Mouse (Mus musculus): ENCODE results near the gene Wnt10a. TPM values are rescaled to one million over a fixed set of nuclear protein-coding genes. Genes with fewer than 3 reads are reported as not detected.

Wnt10a gene
- polyA plus RNA-seq, 1 experiment = not detected

GRCm38 (mm10) chr1:74833255-74833654 lies 41.9 kb downstream of the Wnt10a start:
- Histone ChIP-seq H3K9me3 (peaks cover 6% of the 10 kb centered on the region), H3K4me3 (replicated peaks) (no peak overlapping the region), H3K4me1 (no peaks in the 10 kb centered on the region), H3K36me3 (replicated peaks; ENCODE audit: low read length) (no peaks in the 10 kb centered on the region), H3K27me3 (replicated peaks) (peaks cover 34% of the 10 kb centered on the region)
- TF ChIP-seq GATA1 (IDR thresholded peaks at IDR 0.05; ENCODE audit: borderline replicate concordance, low read length) = no peak
- no peak for TF ChIP-seq FLI1 (IDR thresholded peaks at IDR 0.05; ENCODE audit: low read length)

DNA sequence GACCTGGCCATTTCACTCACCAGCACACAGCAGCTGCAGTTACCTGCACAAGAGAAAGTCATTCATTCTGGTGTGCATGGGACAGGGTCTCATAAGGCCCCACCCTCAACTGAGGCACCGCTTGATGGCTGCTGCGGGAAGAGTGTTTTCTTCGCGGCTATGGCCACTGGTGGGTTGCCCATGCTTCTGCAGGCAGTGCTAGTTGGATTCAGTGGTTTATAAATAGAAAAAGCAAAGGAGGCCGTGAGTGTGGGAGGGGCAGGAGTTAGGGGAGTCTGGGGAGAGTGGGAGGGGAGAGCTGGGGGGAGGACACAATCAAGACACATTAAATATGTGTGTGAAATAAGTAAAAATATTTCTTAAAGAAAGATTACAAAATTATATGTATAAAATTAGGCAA lies 51.8 kb downstream of the Wnt10a start:
- Histone ChIP-seq H3K4me1 (no peaks in the 10 kb centered on the region), H3K27me3 (replicated peaks) (peaks cover 54% of the 10 kb centered on the region), H3K9me3 (no peaks in the 10 kb centered on the region), H3K4me3 (replicated peaks) (no peak overlapping the region), H3K36me3 (replicated peaks; ENCODE audit: low read length) (no peaks in the 10 kb centered on the region)
- TF ChIP-seq GATA1 (IDR thresholded peaks at IDR 0.05; ENCODE audit: borderline replicate concordance, low read length) (no peak), FLI1 (IDR thresholded peaks at IDR 0.05; ENCODE audit: low read length) (no peak)

DNA sequence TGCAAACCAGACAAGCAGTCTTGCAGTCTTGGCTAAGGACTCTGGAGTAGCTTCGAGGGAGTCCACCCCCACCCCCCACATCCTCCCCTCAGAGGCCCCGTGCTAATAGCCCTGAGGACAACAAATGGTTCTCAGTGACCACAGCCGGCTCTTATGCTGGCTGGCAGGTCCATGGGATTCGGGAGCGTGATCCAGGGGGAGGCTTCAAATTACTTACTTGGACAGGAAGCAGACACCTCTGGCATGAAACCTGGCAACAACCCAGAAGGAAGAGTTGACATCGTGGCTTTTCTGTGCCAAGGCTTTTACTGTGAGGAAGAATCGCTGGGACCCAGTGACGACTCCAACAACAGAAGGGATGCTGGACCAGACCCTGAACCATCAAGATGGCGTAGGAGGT lies 55.0 kb downstream of the Wnt10a start:
- no peak for TF ChIP-seq GATA1 (IDR thresholded peaks at IDR 0.05; ENCODE audit: borderline replicate concordance, low read length)
- no peak for TF ChIP-seq FLI1 (IDR thresholded peaks at IDR 0.05; ENCODE audit: low read length)
- peaks cover 70% of the 10 kb centered on the region for H3K27me3 ChIP-seq (replicated peaks)

DNA sequence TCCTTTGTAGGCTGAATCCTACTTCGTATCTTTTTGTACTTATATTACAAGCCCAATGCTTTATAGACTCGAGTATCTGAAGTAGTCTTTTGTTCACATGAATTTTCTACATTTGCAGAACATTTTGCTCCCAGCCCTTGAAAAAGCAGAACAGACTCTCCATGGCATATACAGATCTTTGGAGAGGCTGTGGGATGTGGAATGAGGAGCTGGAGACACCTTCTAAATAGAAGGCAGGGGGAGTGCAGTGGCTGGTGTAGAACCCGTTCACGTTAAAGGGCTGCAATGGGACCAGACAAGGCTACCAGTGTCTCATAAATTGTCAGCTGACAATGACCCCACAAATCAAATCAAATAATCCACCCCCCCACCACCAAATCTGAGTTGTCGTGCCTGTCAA lies 57.6 kb downstream of the Wnt10a start:
- no peak for TF ChIP-seq GATA1 (IDR thresholded peaks at IDR 0.05; ENCODE audit: borderline replicate concordance, low read length)
- TF ChIP-seq FLI1 (IDR thresholded peaks at IDR 0.05; ENCODE audit: low read length) = no peak
- Histone ChIP-seq H3K4me3 (replicated peaks) (no peak overlapping the region), H3K27me3 (replicated peaks) (peaks cover 78% of the 10 kb centered on the region), H3K4me1 (no peaks in the 10 kb centered on the region), H3K36me3 (replicated peaks; ENCODE audit: low read length) (no peaks in the 10 kb centered on the region), H3K9me3 (no peaks in the 10 kb centered on the region)

More for the DNA sequence above, 55.0 kb downstream of the Wnt10a start:
- no peaks in the 10 kb centered on the region for H3K9me3 ChIP-seq
- H3K4me3 ChIP-seq (replicated peaks) = no peak overlapping the region
- no peaks in the 10 kb centered on the region for H3K36me3 ChIP-seq (replicated peaks; ENCODE audit: low read length)
- H3K4me1 ChIP-seq = no peaks in the 10 kb centered on the region

DNA sequence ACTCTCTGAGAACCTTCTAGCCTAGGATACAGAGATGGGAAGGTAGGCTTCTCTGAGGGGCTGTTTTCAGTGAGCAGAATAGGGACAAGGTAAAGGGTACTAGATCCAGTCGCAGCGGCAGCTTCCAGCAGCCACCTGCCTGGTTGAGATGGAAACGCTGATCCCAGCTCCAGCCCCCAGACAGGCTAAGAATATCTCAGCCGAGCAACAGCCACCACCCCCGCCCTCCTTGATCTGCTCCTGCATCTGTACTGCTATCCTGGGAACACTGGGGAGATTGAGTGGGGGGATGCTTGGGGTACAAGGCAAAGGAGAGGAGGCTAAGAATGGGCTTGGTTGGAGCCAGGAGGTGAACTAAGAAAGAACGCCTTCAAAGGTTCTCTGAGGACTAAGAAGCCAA lies 58.9 kb downstream of the Wnt10a start:
- TF ChIP-seq GATA1 (IDR thresholded peaks at IDR 0.05; ENCODE audit: borderline replicate concordance, low read length) = no peak
- TF ChIP-seq FLI1 (IDR thresholded peaks at IDR 0.05; ENCODE audit: low read length) = no peak
- Histone ChIP-seq H3K4me3 (replicated peaks) (no peak overlapping the region), H3K36me3 (replicated peaks; ENCODE audit: low read length) (no peaks in the 10 kb centered on the region), H3K4me1 (peaks cover 11% of the 10 kb centered on the region), H3K27me3 (replicated peaks) (peaks cover 81% of the 10 kb centered on the region), H3K9me3 (0 out of 2 replicates have a peak, but pooled peaks cover 4% of the 10 kb centered on the region)

- Histone ChIP-seq H3K4me1 (peaks cover 21% of the 10 kb centered on the region), H3K9me3 (0 out of 2 replicates have a peak, but pooled peaks cover 9% of the 10 kb centered on the region), H3K36me3 (replicated peaks; ENCODE audit: low read length) (no peaks in the 10 kb centered on the region), H3K4me3 (replicated peaks) (no peak overlapping the region), H3K27me3 (replicated peaks) (peaks cover 87% of the 10 kb centered on the region)
- no peak for TF ChIP-seq FLI1 (IDR thresholded peaks at IDR 0.05; ENCODE audit: low read length)
- no peak for TF ChIP-seq GATA1 (IDR thresholded peaks at IDR 0.05; ENCODE audit: borderline replicate concordance, low read length)
Observed at GRCm38 (mm10) chr1:74851001-74851775, 59.9 kb downstream of the Wnt10a start.

Other genes with a start within 250 kb of the Wnt10a start
- gene Plcd4, start 248.6 kb upstream of the Wnt10a start, polyA plus RNA-seq (2012; ENCODE audit: insufficient read depth, low replicate concordance) = not detected in 2 replicates
- gene Usp37, start 247.2 kb upstream of the Wnt10a start, polyA plus RNA-seq (2012; ENCODE audit: insufficient read depth, low replicate concordance) = 0.17 TPM in 1 of 2 replicates, not detected in the other
- gene Zfp142, start 203.3 kb upstream of the Wnt10a start, polyA plus RNA-seq (2012; ENCODE audit: insufficient read depth, low replicate concordance) = 2.0 and 2.2 TPM in 2 replicates
- 1.5 and 2.7 TPM in 2 replicates for gene Bcs1l, start 203.2 kb upstream of the Wnt10a start, polyA plus RNA-seq (2012; ENCODE audit: insufficient read depth, low replicate concordance)
- gene Rnf25, start 190.1 kb upstream of the Wnt10a start, polyA plus RNA-seq (2012; ENCODE audit: insufficient read depth, low replicate concordance) = 14.9 and 27.3 TPM in 2 replicates
- 0.12 TPM in 1 of 2 replicates, not detected in the other for gene Stk36, start 190.1 kb upstream of the Wnt10a start, polyA plus RNA-seq (2012; ENCODE audit: insufficient read depth, low replicate concordance)
- gene Ttll4, start 129.8 kb upstream of the Wnt10a start, polyA plus RNA-seq (2012; ENCODE audit: insufficient read depth, low replicate concordance) = 1.2 and 5.3 TPM in 2 replicates
- 1.7 TPM in 1 of 2 replicates, not detected in the other for gene Cyp27a1, start 77.9 kb upstream of the Wnt10a start, polyA plus RNA-seq (2012; ENCODE audit: insufficient read depth, low replicate concordance)
- not detected in 2 replicates for gene Prkag3, start 42.3 kb upstream of the Wnt10a start, polyA plus RNA-seq (2012; ENCODE audit: insufficient read depth, low replicate concordance)
- gene Wnt6, start 19.6 kb upstream of the Wnt10a start, polyA plus RNA-seq (2012; ENCODE audit: insufficient read depth, low replicate concordance) = 0.60 TPM in 1 of 2 replicates, not detected in the other
- gene Cdk5r2, start 63.4 kb downstream of the Wnt10a start, polyA plus RNA-seq (2012; ENCODE audit: insufficient read depth, low replicate concordance) = not detected in 2 replicates
- not detected in 2 replicates for gene Fev, start 93.9 kb downstream of the Wnt10a start, polyA plus RNA-seq (2012; ENCODE audit: insufficient read depth, low replicate concordance)
- not detected in 2 replicates for gene Cryba2, start 101.6 kb downstream of the Wnt10a start, polyA plus RNA-seq (2012; ENCODE audit: insufficient read depth, low replicate concordance)
- gene Cfap65, start 144.1 kb downstream of the Wnt10a start, polyA plus RNA-seq (2012; ENCODE audit: insufficient read depth, low replicate concordance) = 0.02 TPM in 1 of 2 replicates, not detected in the other
- 0.10 TPM in 1 of 2 replicates, not detected in the other for gene Ihh, start 160.2 kb downstream of the Wnt10a start, polyA plus RNA-seq (2012; ENCODE audit: insufficient read depth, low replicate concordance)

Data from megakaryocyte, embryonic 14.5 days (primary cell).